Mouse (Mus musculus): Measurements from ENCODE around the gene Ntrk3. TPM values are rescaled to one million over a fixed set of nuclear protein-coding genes. Genes with fewer than 3 reads are reported as not detected.

The Ntrk3 gene
- total RNA-seq (2021): 1 to 10 TPM; 2.5 to 3.5 TPM
- long read RNA-seq, experiment 1: 0 reads
- long read RNA-seq, experiment 2, partial matches to known transcripts: 0 of 2 reads
- long read RNA-seq, experiment 2, other reads (novel, unspliced or antisense): 2 of 2 reads

GRCm38 (mm10) chr7:78737614-78738210, at the start of gene Ntrk3:
Ntrk3 (minus strand) TSS chr7:78738012.
- intact Hi-C loops (cut with DNase I): no loop called here
- DNase-seq: no peak

GRCm38 (mm10) chr7:78785906-78786305, 48.1 kb upstream of the Ntrk3 start:
- no peak for DNase-seq
- intact Hi-C loops (cut with DNase I): no loop called here

- intact Hi-C loops (cut with DNase I): no loop called here
- DNase-seq: peak; percentile 88 to 90
Observed at GRCm38 (mm10) chr7:78782639-78783581, 45.1 kb upstream of the Ntrk3 start, which contains the start of the genes Mrps11 and Mrpl46. Mrps11 (plus strand) TSS chr7:78783119. Mrpl46 (minus strand) TSS chr7:78783531.

- intact Hi-C loops (cut with DNase I): no loop called here
- DNase-seq: no peak
Observed at GRCm38 (mm10) chr7:78778741-78779140, 40.9 kb upstream of the Ntrk3 start.

GRCm38 (mm10) chr7:78770936-78771335, 33.1 kb upstream of the Ntrk3 start:
- no peak for DNase-seq
- intact Hi-C loops (cut with DNase I): no loop called here

GRCm38 (mm10) chr7:78769075-78769652, 31.4 kb upstream of the Ntrk3 start:
- DNase-seq: no peak
- intact Hi-C loops (cut with DNase I): no loop called here

GRCm38 (mm10) chr7:78767929-78768531, 30.2 kb upstream of the Ntrk3 start:
- intact Hi-C loops (cut with DNase I): no loop called here

GRCm38 (mm10) chr7:78766019-78766683, 28.3 kb upstream of the Ntrk3 start:
- DNase-seq: peak; percentile 54 to 75
- intact Hi-C loops (cut with DNase I): no loop called here

More at GRCm38 (mm10) chr7:78767929-78768531, 30.2 kb upstream of the Ntrk3 start:
- no peak for DNase-seq

- intact Hi-C loops (cut with DNase I): no loop called here
- no peak for DNase-seq
Observed at GRCm38 (mm10) chr7:78765215-78765631, 27.4 kb upstream of the Ntrk3 start.

- no peak for DNase-seq
- intact Hi-C loops (cut with DNase I): no loop called here
Observed at GRCm38 (mm10) chr7:78763801-78764200, 26.0 kb upstream of the Ntrk3 start.

GRCm38 (mm10) chr7:78754458-78755000, 16.7 kb upstream of the Ntrk3 start:
- DNase-seq: no peak
- intact Hi-C loops (cut with DNase I): no loop called here

GRCm38 (mm10) chr7:78753752-78754457, 16.1 kb upstream of the Ntrk3 start:
- intact Hi-C loops (cut with DNase I): no loop called here
- DNase-seq: no peak

- no peak for DNase-seq
- intact Hi-C loops (cut with DNase I): no loop called here
Observed at GRCm38 (mm10) chr7:78752961-78753360, 15.1 kb upstream of the Ntrk3 start.

GRCm38 (mm10) chr7:78743731-78744385, 6.0 kb upstream of the Ntrk3 start:
- no peak for DNase-seq
- intact Hi-C loops (cut with DNase I): no loop called here

GRCm38 (mm10) chr7:78739351-78740000, 1.7 kb upstream of the Ntrk3 start:
- intact Hi-C loops (cut with DNase I): no loop called here
- DNase-seq: no peak

GRCm38 (mm10) chr7:78737196-78737595, 616 bp downstream of the Ntrk3 start:
- intact Hi-C loops (cut with DNase I): no loop called here
- no peak for DNase-seq

- intact Hi-C loops (cut with DNase I): no loop called here
- no peak for DNase-seq
Observed at GRCm38 (mm10) chr7:78731391-78731790, 6.4 kb downstream of the Ntrk3 start.

GRCm38 (mm10) chr7:78724591-78724990, 13.2 kb downstream of the Ntrk3 start:
- intact Hi-C loops (cut with DNase I): no loop called here
- no peak for DNase-seq
